Mouse (Mus musculus) liver, embryonic 15.5 days (tissue): ENCODE data around the gene Coro2b. TPM values are rescaled to one million over a fixed set of nuclear protein-coding genes. Genes with fewer than 3 reads are reported as not detected.

Experiments used
- ATAC-seq: fragments of 200-750 bp; cut with Nextera tagmentation; 2 replicates; pipeline ENCODE4 v1.8.0; 2017; ENCODE audit warnings: moderate number of reproducible peaks, mild to moderate bottlenecking, moderate library complexity; ENCODE audit not compliant: insufficient read depth
- H3K27ac ChIP-seq: fragments of 300-500 bp; sonication (generic); replicated peaks from 2 replicates; pipeline ENCODE4 v1.5.1; 2015; ENCODE audit warnings: mild to moderate bottlenecking, inconsistent platforms
- H3K27me3 ChIP-seq: fragments of 300-500 bp; sonication (generic); 2 replicates; pipeline ENCODE4 v1.6.1; 2015; ENCODE audit warnings: mild to moderate bottlenecking, inconsistent platforms
- H3K36me3 ChIP-seq: fragments of 300-500 bp; sonication (generic); replicated peaks from 2 replicates; pipeline ENCODE4 v1.6.1; 2015; ENCODE audit warnings: moderate library complexity, mild to moderate bottlenecking, inconsistent platforms
- H3K4me1 ChIP-seq: fragments of 300-500 bp; sonication (generic); replicated peaks from 2 replicates; pipeline ENCODE4 v1.6.1; 2015; ENCODE audit warnings: inconsistent platforms
- H3K4me2 ChIP-seq: fragments of 300-500 bp; sonication (generic); 2 replicates; pipeline ENCODE4 v1.6.1; 2015; ENCODE audit warnings: moderate library complexity, mild to moderate bottlenecking, inconsistent platforms
- H3K4me3 ChIP-seq: fragments of 300-500 bp; sonication (generic); replicated peaks from 2 replicates; pipeline ENCODE4 v1.5.1; 2015; ENCODE audit warnings: mild to moderate bottlenecking, inconsistent platforms
- H3K9ac ChIP-seq: fragments of 300-500 bp; sonication (generic); 2 replicates; pipeline ENCODE4 v1.6.1; 2015; ENCODE audit warnings: moderate library complexity, mild to moderate bottlenecking, inconsistent platforms
- H3K9me3 ChIP-seq: fragments of 300-500 bp; sonication (generic); replicated peaks from 2 replicates; pipeline ENCODE4 v1.6.1; 2016; ENCODE audit warnings: inconsistent platforms
- WGBS: fragments of 180-500 bp; shearing (Covaris S2); methylation state at CpG from one replicate; pipeline ENCODE4 v1.1.7; 2015; ENCODE audit warnings: mixed read lengths; ENCODE audit not compliant: insufficient replicate concordance; 5-methylcytosine and 5-hydroxymethylcytosine counted together
- polyA plus RNA-seq: library from polyadenylated mRNA; unstranded; fragments of >200 nt; fragmentation: Nextera tagmentation; extraction: Ambion mirVana; gene quantifications from 2 replicates; pipeline ENCODE4 v1.2.1, GENCODE M21; 2015

The Coro2b gene
- polyA plus RNA-seq, 1 experiment from 2014 or later = 1.3 TPM

DNA sequence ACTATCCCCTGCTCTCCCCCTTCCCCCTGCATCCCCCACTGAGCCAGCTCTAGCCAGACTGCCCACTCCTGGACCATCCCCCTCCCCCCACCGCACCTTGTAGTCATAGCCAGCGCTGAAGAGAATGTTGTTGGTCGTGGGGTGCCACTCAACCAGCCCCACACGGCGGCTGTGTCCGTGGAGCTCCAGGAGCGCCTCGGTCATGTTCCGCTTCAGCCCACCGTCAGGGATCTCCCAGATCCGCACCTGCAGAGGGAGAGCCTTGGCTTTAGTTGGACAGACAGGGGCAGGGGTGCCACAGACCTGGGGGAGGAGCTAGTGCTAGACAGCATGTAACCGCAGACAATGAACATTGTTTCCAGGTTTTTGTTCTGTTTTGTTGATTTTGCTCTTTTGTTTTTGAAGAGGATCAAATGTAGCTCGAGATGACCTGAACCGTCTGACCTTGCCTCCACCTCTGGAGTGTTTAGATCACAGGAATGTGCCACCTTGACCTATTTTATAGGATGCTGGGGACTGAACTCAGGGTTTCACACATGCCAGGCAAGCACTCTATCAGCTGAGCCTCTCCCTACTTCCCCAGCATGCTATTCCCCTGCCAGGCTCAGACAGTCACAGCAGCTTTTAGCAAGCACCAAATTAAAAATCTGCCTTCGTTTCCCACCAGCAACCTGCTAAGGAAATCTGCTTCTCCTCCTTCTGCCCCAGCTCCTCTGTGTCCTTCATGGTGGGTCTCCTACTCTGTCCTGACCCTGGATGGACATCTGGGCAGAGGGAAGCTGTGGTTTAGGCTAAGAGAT is 104.4 kb downstream of the Coro2b start:
- no peak for ATAC-seq
- Histone ChIP-seq H3K36me3 (no peaks in the 10 kb centered on the region), H3K4me1 (peaks cover 3% of the 10 kb centered on the region; the same call in 1 of the 2 replicates), H3K4me3 (no peak overlapping the region), H3K9ac (no peak overlapping the region), H3K4me2 (no peak overlapping the region), H3K9me3 (no peaks in the 10 kb centered on the region), H3K27me3 (no peaks in the 10 kb centered on the region), H3K27ac (no peak overlapping the region)
- 70% methylated on average over 15 of the region's 15 CpGs for WGBS

DNA sequence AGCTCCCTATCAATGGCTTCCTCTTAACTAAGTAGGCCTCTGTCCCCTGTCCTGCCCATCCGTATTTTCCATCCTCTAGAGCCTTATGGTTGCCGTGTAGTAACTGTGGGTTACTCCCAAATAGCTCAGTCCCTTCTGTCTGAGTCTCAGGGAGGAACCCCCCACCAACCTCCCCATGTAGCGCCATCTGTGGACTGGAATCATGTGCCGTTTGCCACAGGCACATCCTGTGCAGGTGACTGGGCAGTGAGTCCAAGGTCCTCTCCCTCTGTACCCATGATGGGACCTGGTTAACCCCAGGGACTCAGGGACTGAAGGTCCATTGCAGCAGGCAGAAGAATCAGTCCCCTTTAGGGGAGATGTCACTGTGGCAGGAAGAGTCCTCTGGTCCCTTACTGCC is 106.1 kb downstream of the Coro2b start:
- H3K4me2 ChIP-seq = no peak overlapping the region
- no peaks in the 10 kb centered on the region for H3K27me3 ChIP-seq
- no peaks in the 10 kb centered on the region for H3K9me3 ChIP-seq
- H3K4me3 ChIP-seq = no peak overlapping the region
- ATAC-seq = no peak
- H3K27ac ChIP-seq = no peak overlapping the region
- H3K4me1 ChIP-seq = peaks cover under 1% of the 10 kb centered on the region; the same call in 1 of the 2 replicates
- 56% methylated on average over 4 of the region's 4 CpGs for WGBS
- H3K9ac ChIP-seq = no peak overlapping the region
- H3K36me3 ChIP-seq = no peaks in the 10 kb centered on the region

DNA sequence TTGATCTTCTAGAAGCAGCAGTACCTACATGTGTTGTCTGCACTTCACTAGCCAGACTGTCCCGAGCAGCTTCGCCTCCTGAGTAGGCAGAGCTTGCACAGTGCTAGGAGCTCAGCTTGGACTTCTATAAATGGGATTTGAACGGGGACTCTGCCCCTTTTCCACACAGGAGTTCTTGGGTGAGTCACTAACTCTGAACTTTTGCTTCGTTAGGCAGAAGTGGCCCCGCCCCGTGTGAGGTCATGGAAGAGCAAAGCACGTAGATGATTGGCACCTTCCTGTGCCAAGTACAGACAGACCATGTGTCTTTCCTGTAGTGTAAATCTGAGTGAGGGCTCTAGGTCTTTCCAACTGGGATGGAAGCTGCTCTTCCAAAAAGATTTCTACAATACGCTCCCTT is 109.8 kb downstream of the Coro2b start:
- Histone ChIP-seq H3K4me1 (no peaks in the 10 kb centered on the region; the same call in 1 of the 2 replicates), H3K9me3 (no peaks in the 10 kb centered on the region), H3K36me3 (no peaks in the 10 kb centered on the region), H3K4me2 (no peak overlapping the region), H3K4me3 (no peak overlapping the region), H3K27ac (no peak overlapping the region), H3K27me3 (no peaks in the 10 kb centered on the region), H3K9ac (no peak overlapping the region)
- ATAC-seq = no peak
- 54% methylated on average over 8 of the region's 8 CpGs for whole genome bisulfite sequencing

DNA sequence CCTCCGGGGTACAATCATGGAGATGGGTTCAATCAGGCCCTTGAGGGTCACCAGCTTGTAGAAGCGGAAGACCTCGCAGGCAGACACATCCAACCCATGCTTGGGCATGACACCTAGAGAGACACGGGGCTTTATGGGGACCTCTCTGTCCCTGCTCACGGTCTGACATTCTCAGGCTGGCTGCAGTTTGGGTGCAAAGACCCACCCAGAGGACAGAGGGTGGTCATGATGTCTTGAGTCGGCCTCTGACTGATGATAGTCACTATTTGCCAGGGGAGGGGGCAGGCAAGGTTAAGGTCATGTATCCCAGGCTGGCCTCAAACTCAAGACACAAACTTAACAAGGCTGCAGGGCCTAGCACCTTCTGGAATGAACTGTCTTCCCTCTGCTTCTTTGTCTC is 110.3 kb downstream of the Coro2b start:
- H3K9ac ChIP-seq = no peak overlapping the region
- peaks cover 2% of the 10 kb centered on the region for H3K4me1 ChIP-seq
- no peaks in the 10 kb centered on the region for H3K36me3 ChIP-seq
- WGBS = 71% methylated on average over 6 of the region's 6 CpGs
- H3K27ac ChIP-seq = no peak overlapping the region
- H3K4me3 ChIP-seq = no peak overlapping the region
- no peaks in the 10 kb centered on the region for H3K9me3 ChIP-seq
- ATAC-seq = no peak
- no peak overlapping the region for H3K4me2 ChIP-seq
- H3K27me3 ChIP-seq = no peaks in the 10 kb centered on the region

DNA sequence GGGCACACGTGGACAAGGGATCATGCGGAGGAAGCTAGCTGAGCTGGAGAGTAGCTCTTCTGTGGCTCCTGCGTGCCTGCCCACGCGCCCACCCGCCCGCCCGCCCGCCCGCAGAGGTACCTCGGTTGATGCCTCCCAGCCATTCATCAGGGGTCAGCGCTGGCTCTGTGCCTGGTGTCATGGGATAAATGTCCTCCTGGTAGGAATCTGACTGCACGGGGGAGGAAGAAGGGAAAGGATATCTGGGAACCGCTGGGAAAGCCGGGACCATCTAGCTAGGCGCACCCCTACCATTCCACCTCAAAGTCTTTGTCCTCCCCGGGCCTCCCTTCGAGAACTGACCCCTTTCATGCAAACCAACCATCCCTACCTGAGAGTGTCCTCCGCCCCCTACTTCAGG is 110.8 kb downstream of the Coro2b start:
- Histone ChIP-seq H3K4me2 (no peak overlapping the region), H3K9ac (no peak overlapping the region), H3K4me3 (no peak overlapping the region), H3K9me3 (no peaks in the 10 kb centered on the region), H3K36me3 (no peaks in the 10 kb centered on the region), H3K4me1 (peaks cover 7% of the 10 kb centered on the region), H3K27me3 (no peaks in the 10 kb centered on the region), H3K27ac (no peak overlapping the region)
- ATAC-seq = no peak
- 80% methylated on average over 19 of the region's 19 CpGs for WGBS

DNA sequence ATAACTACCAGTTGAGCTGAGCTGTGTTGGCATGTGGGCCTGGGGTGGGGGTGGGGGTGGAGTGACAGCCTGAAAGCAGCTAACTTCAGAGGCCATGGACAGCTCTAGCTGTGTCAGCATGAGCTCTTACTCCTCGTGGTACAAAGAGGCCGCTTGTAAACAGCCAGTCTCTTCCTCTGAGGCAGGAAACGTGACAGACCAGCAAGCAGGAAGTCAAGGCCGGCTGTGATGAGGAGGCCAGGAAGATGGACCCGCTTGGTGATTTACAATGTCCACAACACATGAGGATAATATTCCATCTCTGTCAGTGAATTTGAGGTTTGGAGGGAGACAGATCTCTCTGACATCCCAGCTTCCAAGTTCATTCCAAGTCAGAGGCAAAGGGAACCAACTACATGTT is 111.6 kb downstream of the Coro2b start:
- H3K36me3 ChIP-seq = no peaks in the 10 kb centered on the region
- 28% methylated on average over 5 of the region's 5 CpGs for WGBS
- H3K27ac ChIP-seq = no peak overlapping the region

DNA sequence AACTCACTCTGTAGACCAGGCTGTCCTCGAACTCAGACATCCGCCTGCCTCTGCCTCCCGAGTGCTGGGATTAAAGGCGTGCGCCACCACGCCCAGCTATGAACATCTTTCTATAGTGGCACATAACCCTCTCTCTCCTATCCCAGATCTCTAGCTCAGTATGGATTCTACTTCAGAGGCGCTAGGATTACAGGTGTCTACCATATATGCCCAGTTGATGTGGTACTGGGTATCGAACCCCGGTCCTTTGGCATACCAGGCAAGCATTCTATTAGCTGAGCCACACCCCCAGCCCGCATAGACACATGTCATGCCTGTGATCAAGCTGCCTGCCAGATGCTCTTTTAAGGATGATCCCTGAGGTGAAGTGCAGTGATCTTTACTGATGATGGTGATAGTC is 113.0 kb downstream of the Coro2b start:
- Histone ChIP-seq H3K4me3 (no peak overlapping the region), H3K4me2 (no peak overlapping the region), H3K27ac (no peak overlapping the region), H3K36me3 (no peaks in the 10 kb centered on the region), H3K4me1 (peaks cover 16% of the 10 kb centered on the region), H3K27me3 (no peaks in the 10 kb centered on the region), H3K9me3 (no peaks in the 10 kb centered on the region), H3K9ac (no peak overlapping the region)
- no peak for ATAC-seq
- 78% methylated on average over 10 of the region's 10 CpGs for WGBS

More for the DNA sequence above, 111.6 kb downstream of the Coro2b start:
- Histone ChIP-seq H3K4me2 (no peak overlapping the region), H3K4me1 (peaks cover 14% of the 10 kb centered on the region), H3K9ac (no peak overlapping the region), H3K9me3 (no peaks in the 10 kb centered on the region), H3K4me3 (no peak overlapping the region), H3K27me3 (no peaks in the 10 kb centered on the region)
- ATAC-seq = no peak

DNA sequence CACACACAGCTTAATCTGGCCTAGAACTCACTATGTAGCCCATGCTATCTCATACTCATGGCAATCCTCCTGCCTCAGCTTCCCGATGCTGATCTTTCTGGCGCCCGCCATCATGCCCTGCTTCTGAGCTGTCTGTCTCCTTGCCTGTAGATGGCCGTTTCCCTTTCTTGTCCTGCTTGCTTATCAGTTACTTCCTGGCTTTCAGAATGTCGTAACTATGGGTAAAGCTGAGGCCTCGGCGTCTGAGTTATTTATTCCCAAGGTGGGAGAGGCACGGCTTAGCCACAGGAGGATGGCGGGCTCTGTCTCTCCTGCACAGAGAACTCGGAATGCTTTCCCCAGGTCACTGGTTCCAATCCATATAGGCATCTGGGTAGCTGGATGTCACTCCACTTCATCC is 113.9 kb downstream of the Coro2b start:
- Histone ChIP-seq H3K27me3 (no peaks in the 10 kb centered on the region), H3K36me3 (no peaks in the 10 kb centered on the region), H3K9ac (no peak overlapping the region), H3K9me3 (no peaks in the 10 kb centered on the region), H3K4me3 (no peak overlapping the region), H3K4me2 (no peak overlapping the region), H3K27ac (no peak overlapping the region), H3K4me1 (peaks cover 16% of the 10 kb centered on the region)
- no peak for ATAC-seq
- 31% methylated on average over 10 of the region's 10 CpGs for WGBS

DNA sequence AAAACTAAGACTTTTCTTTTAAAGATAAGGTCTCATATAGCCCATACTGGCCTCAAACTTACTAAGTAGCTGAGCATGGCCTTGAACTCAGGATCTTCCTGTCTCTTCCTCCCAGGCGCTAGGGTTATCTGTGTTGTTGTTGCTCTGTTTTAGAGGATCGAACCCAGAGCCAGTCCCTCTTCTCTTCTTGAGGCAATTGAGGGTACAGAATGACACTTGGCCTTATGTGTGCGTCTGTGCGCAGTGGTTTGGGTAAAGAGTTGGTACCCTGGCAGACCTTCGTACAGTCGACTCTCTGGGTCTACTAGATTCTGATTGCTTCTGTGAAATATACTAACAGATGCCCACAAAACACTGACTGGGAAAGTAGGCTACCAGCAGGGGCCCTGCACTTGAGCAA is 114.9 kb downstream of the Coro2b start:
- no peak overlapping the region for H3K4me2 ChIP-seq
- ATAC-seq = no peak
- H3K9me3 ChIP-seq = no peaks in the 10 kb centered on the region

DNA sequence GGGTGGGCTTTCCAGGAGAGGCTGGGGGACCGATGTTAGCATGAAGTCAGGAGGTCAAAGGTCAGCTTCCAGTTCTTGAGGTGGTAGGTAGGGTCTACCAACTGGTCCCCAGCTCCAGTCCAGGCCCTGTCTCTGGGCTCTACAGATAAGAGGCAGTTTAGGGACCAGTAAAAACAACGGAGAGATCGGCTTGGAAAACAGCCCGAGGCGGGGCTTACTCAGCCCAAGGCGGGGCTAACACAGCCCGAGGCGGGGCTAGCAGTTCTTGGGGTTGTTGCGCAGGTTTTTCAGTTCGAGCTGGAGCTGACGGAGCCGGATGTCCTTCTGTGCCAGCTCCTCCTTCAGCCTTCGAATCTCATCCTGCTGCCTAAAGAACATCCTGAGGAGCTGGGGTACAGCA is 115.8 kb downstream of the Coro2b start:
- WGBS = 4% methylated on average over 13 of the region's 13 CpGs
- H3K27ac ChIP-seq = peak overlapping the region; percentile 41; the same call in 1 of the 2 replicates
- peak; percentile 85 for ATAC-seq
- H3K4me2 ChIP-seq = peak overlapping the region; percentile 68
- peaks cover 19% of the 10 kb centered on the region for H3K4me1 ChIP-seq
- H3K4me3 ChIP-seq = peak overlapping the region; percentile 42
- H3K9ac ChIP-seq = 0 out of 2 replicates have a peak overlapping the region, but pooled peaks have one; percentile 21
- H3K9me3 ChIP-seq = no peaks in the 10 kb centered on the region
- H3K27me3 ChIP-seq = no peaks in the 10 kb centered on the region
- H3K36me3 ChIP-seq = no peaks in the 10 kb centered on the region

More for the DNA sequence above, 114.9 kb downstream of the Coro2b start:
- Histone ChIP-seq H3K4me1 (peaks cover 19% of the 10 kb centered on the region), H3K27me3 (no peaks in the 10 kb centered on the region), H3K36me3 (no peaks in the 10 kb centered on the region), H3K9ac (no peak overlapping the region), H3K27ac (no peak overlapping the region), H3K4me3 (no peak overlapping the region)
- 74% methylated on average over 6 of the region's 6 CpGs for WGBS

DNA sequence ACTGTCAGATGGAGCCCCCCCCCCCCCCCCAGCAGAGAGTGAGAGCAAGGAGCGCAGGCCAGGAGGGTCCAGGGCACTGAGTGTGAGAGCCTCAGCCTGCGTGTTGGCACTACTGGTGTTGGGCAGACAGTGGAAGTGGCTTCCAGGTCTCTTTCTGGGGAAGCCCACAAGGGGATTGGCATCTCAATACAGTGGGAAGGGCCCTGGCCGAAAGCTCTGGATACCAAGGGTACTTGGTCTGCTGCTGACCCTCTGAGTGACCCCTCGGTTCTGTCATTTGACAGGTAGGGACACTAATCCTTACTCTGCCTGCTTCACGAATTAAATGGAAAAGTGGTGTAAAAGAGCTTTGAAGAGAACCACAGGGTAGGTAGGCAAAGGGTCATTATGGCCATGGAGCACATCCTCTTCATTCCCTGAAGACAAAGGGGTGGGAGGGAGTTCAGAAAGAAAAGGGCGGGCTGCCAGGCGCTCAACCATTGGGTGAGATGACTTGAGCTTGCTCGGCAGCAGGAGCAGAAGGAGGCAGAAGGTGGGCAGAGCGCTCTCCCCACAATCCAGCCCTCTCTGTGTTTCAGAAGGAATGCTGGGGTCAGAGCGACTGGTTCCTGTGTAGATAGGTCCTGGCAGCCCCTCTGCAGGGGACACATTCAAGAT is 116.5 kb downstream of the Coro2b start:
- ATAC-seq = peak; percentile 27; the same call in 1 of the 2 replicates

More for the DNA sequence above, 116.5 kb downstream of the Coro2b start:
- Histone ChIP-seq H3K4me2 (peak overlapping the region; percentile 68), H3K36me3 (no peaks in the 10 kb centered on the region), H3K9me3 (no peaks in the 10 kb centered on the region), H3K9ac (no peak overlapping the region), H3K27ac (peak overlapping the region; percentile 41; the same call in 1 of the 2 replicates), H3K27me3 (no peaks in the 10 kb centered on the region), H3K4me1 (peaks cover 19% of the 10 kb centered on the region), H3K4me3 (peak overlapping the region; percentile 42)
- 56% methylated on average over 10 of the region's 10 CpGs for whole genome bisulfite sequencing
